Mouse (Mus musculus) ES-Bruce4 (cell line): ENCODE data around the gene Gcgr. TPM values are rescaled to one million over a fixed set of nuclear protein-coding genes. Genes with fewer than 3 reads are reported as not detected.

ENCODE experiments used
- H3K27ac ChIP-seq: 2 replicates; pipeline ENCODE4 v1.5.1; 2012; ENCODE audit warnings: low read length, inconsistent platforms; ENCODE audit not compliant: insufficient read depth
- H3K27me3 ChIP-seq: 2 replicates; pipeline ENCODE4 v1.6.1; 2012; ENCODE audit warnings: mild to moderate bottlenecking, low read length, inconsistent platforms; ENCODE audit not compliant: control insufficient read depth, poor library complexity, insufficient read depth, severe bottlenecking
- H3K36me3 ChIP-seq: 2 replicates; pipeline ENCODE4 v1.6.1; 2012; ENCODE audit warnings: inconsistent platforms, mild to moderate bottlenecking, low read length, moderate library complexity; ENCODE audit not compliant: control insufficient read depth, poor library complexity, insufficient read depth, severe bottlenecking
- H3K4me1 ChIP-seq: one replicate; pipeline ENCODE4 v1.8.1; 2011; ENCODE audit warnings: low read length; ENCODE audit not compliant: control insufficient read depth, insufficient read depth
- H3K4me3 ChIP-seq: 2 replicates; pipeline ENCODE4 v1.5.1; 2011; ENCODE audit warnings: low read depth, mild to moderate bottlenecking, low read length
- H3K9ac ChIP-seq: 2 replicates; pipeline ENCODE4 v1.6.1; 2012; ENCODE audit warnings: low read depth, mild to moderate bottlenecking, inconsistent platforms; ENCODE audit not compliant: poor library complexity, severe bottlenecking
- H3K9me3 ChIP-seq: replicated peaks from 2 replicates; pipeline ENCODE4 v1.6.1; 2012; ENCODE audit warnings: mild to moderate bottlenecking, low read length, inconsistent platforms; ENCODE audit not compliant: control insufficient read depth, poor library complexity, insufficient read depth, severe bottlenecking
- CTCF ChIP-seq: IDR thresholded peaks from one replicate; pipeline ENCODE4 v1.8.1; 2011; ENCODE audit warnings: low read depth, low read length
- EP300 ChIP-seq: IDR thresholded peaks from 2 replicates; pipeline ENCODE4 v1.6.1; 2011; ENCODE audit warnings: low read depth, low read length; ENCODE audit not compliant: insufficient read depth
- POLR2A ChIP-seq: IDR thresholded peaks from one replicate; pipeline ENCODE4 v1.8.1; 2011; ENCODE audit warnings: low read length; ENCODE audit not compliant: insufficient read depth
- polyA plus RNA-seq: library from polyadenylated mRNA; stranded (reverse); fragments of >200 nt; gene quantifications from 2 replicates; pipeline ENCODE4 v1.2.4, GENCODE M21; 2011; ENCODE audit warnings: low read depth; ENCODE audit not compliant: missing spikeins, insufficient read depth, insufficient read length

Gene Gcgr
- 0.65 TPM in 1 of 2 replicates, not detected in the other for polyA plus RNA-seq

DNA sequence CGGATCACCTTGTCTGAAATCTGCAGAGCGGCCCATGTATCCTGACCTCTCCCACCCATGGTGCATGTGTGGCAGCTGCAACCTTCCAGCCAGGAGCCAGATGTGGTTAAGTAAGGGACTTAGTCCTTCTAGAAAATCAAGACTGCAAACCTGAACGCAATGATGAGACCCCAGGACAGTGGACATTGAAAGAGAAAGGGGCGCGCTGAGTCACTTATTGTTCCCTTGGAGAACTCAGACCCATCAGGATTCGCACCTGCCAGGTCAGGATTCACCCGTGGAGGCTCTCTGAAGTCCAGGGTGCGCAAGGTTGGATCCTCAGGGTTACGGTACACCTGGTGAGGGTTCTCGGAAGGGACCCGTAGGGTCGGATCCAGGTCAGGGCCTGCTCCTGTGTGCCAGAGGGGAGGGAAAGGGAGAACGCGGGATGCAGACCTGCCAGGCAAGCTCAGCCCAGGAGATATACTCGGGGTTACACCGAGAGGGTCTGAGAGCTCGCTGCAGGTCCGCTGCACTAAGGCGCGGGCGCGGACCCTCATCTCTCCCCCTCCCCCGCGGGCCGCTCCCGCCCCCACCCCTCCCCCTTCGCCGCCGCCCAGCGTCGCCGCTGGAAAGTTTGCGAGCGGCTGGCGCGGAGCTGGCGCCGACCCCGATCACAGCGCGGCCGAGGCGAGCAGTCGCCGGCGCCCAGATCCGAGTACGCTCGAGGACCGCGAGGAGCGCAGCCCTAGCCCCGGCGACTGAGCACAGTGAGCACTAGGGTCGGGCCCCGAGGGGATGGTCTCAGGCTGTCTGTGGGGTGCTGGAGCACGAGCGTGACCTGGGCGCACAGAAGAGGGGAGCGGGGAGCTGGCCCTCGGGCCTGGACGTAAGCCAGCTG lies at the start of gene Gcgr:
Gcgr (plus strand) TSS at position 615 of the 880 bp plus-strand sequence.
- H3K9ac ChIP-seq: peak within 1 kb of the TSS; percentile 50
- TF ChIP-seq EP300 (no peak), CTCF (no peak), POLR2A (no peak)
- peak within 1 kb of the TSS; percentile 59 for H3K4me3 ChIP-seq
- no peaks in the 10 kb centered on the region for H3K9me3 ChIP-seq
- no peaks in the 10 kb centered on the region for H3K36me3 ChIP-seq
- no peak within 1 kb of the TSS for H3K27ac ChIP-seq
- H3K27me3 ChIP-seq: 0 out of 2 replicates have a peak, but pooled peaks cover 1% of the 10 kb centered on the region
- H3K4me1 ChIP-seq: no peaks in the 10 kb centered on the region

DNA sequence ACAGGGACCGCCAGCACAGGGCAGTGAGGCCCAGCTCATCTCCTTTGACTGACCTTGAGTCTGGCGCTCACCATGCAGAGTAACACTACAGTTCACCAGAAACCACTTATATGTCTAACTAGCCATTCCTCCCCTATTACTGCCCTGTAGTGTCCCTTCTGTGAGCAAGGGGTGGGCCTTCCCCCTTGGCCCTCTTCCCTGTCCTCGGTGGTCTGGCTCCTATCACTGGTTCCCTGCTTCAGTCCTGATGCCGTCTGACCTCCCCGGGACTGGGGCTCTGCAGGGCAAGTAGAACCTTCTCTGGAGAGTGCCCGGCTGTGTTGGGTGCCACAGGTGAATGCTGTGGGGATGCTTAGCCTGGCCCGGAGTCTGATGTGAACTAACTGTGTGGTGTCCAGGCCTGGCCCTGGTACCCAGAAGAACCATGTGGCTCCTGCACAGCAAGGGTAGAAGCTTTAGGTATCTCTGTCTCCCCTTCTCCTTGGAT lies 47.0 kb upstream of the Gcgr start:
- Histone ChIP-seq H3K9me3 (no peaks in the 10 kb centered on the region), H3K4me1 (no peaks in the 10 kb centered on the region), H3K4me3 (peak overlapping the region; percentile 97; the same call in 1 of the 2 replicates), H3K9ac (peak overlapping the region; percentile 87; the same call in 1 of the 2 replicates), H3K36me3 (peaks cover 34% of the 10 kb centered on the region), H3K27me3 (no peaks in the 10 kb centered on the region), H3K27ac (0 out of 2 replicates have a peak overlapping the region, but pooled peaks have one; percentile 42)
- no peak for TF ChIP-seq CTCF
- TF ChIP-seq EP300: no peak
- no peak for TF ChIP-seq POLR2A

DNA sequence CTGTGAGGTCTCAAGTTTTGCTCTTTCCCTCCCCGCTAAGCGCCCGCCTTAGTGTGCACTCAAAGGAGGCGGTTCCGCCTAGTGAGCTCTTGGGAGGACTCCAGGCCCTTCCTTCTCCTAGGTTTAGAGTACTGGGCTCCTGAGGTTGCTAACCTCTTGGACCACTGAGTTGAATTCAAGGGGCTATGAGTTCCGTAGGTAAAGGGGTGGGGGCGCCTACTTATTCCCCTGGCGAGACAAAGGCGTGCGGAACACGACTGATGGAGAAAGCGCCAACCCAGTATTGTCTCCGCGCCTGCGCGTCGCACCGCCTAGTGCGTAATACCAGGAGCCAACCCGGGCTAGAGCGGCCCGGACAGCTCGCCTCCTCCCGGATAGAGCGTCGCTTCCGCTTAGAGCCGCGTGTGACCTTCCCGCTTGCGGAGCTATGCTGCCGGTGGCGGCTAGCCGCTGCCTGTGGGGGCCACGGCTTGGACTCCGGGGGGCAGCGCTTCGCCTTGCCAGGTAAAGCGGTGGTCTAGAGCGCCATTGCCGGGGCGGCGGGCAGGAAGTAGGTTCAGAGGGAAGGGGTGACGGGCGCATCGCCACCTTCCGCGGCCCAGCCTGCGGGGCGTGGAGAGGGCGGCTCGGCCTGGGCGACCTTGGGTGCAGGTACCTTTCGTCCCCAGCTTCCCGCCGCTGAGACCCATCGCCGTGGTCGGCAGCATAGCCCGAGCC lies 46.1 kb upstream of the Gcgr start, which contains the start of gene Mrpl12:
Mrpl12 (plus strand) TSS at position 349 of the 717 bp plus-strand sequence.
- no peak for TF ChIP-seq CTCF
- TF ChIP-seq POLR2A: peak; percentile 48
- 0 out of 2 replicates have a peak, but pooled peaks have one; percentile 14 for TF ChIP-seq EP300
- peaks cover under 1% of the 10 kb centered on the region for H3K4me1 ChIP-seq
- H3K36me3 ChIP-seq: peaks cover 31% of the 10 kb centered on the region
- no peaks in the 10 kb centered on the region for H3K27me3 ChIP-seq
- peak within 1 kb of the TSS; percentile 87 for H3K9ac ChIP-seq
- peak within 1 kb of the TSS; percentile 42 for H3K27ac ChIP-seq
- peak within 1 kb of the TSS; percentile 97 for H3K4me3 ChIP-seq
- H3K9me3 ChIP-seq: no peaks in the 10 kb centered on the region

DNA sequence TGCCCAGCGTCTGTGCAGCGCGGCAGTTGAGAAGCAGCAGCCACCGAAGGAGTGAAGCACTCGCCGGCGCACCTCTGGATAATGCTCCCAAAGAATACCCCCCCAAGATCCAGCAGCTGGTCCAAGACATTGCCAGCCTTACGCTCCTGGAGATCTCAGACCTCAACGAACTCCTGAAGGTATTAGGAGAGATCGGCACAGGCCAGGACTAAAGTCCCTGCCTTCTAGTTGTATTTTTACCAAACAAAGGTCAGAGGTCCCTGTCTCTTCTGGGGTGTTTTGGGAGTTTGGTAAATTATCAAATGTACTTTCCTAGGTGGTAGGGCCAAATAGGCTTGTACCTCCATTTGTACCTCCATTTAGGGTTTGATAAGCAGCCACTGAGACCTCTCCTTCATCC lies 45.2 kb upstream of the Gcgr start:
- Histone ChIP-seq H3K27me3 (no peaks in the 10 kb centered on the region), H3K36me3 (peaks cover 32% of the 10 kb centered on the region), H3K9ac (peak overlapping the region; percentile 87), H3K27ac (0 out of 2 replicates have a peak overlapping the region, but pooled peaks have one; percentile 5), H3K4me1 (peaks cover 2% of the 10 kb centered on the region), H3K9me3 (no peaks in the 10 kb centered on the region), H3K4me3 (peak overlapping the region; percentile 97)
- no peak for TF ChIP-seq POLR2A
- no peak for TF ChIP-seq EP300
- no peak for TF ChIP-seq CTCF

DNA sequence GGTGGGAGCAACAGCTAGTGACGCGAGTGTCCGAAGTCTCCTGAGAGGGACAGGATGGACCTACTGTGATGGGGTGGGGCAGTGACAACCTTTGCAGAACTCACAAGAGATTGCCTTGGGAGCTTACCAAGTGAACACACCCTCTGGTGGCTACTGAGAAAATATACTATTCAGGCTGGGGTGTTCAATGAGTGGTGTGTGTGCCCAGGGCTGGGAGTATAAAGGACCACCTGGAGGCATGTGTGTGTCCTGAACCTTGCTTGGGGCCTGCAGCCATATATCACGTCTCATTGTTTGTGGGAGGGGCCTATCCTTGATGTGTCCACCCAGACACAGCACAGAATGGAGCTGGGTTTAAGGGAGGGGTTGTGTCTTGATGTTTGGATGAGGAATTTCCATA lies 42.0 kb upstream of the Gcgr start:
- H3K4me3 ChIP-seq: no peak overlapping the region
- H3K27me3 ChIP-seq: no peaks in the 10 kb centered on the region
- H3K4me1 ChIP-seq: peaks cover 2% of the 10 kb centered on the region
- H3K9ac ChIP-seq: no peak overlapping the region
- H3K27ac ChIP-seq: no peak overlapping the region
- H3K9me3 ChIP-seq: no peaks in the 10 kb centered on the region
- H3K36me3 ChIP-seq: peaks cover 32% of the 10 kb centered on the region
- no peak for TF ChIP-seq CTCF
- no peak for TF ChIP-seq POLR2A
- TF ChIP-seq EP300: no peak
